Mouse (Mus musculus): ENCODE data around the gene Bcar1. TPM values are rescaled to one million over a fixed set of nuclear protein-coding genes. Genes with fewer than 3 reads are reported as not detected.

Bcar1 gene
- polyA plus RNA-seq, 2 experiments from 2014 or later: 0.21 to 0.38 TPM

GRCm38 (mm10) chr8:111713291-111713690 is 30.3 kb downstream of the Bcar1 start:
- ATAC-seq: no peak

GRCm38 (mm10) chr8:111712588-111712987 is 31.0 kb downstream of the Bcar1 start:
- peak; percentile 71 for ATAC-seq

GRCm38 (mm10) chr8:111712135-111712534 is 31.5 kb downstream of the Bcar1 start:
- ATAC-seq: no peak

GRCm38 (mm10) chr8:111710777-111711485 is 32.7 kb downstream of the Bcar1 start:
- no peak for ATAC-seq

- ATAC-seq: no peak
These were observed 34.4 kb downstream of the Bcar1 start for GRCm38 (mm10) chr8:111709223-111709622.

- no peak for ATAC-seq
These were observed 35.3 kb downstream of the Bcar1 start for GRCm38 (mm10) chr8:111708265-111708664.

GRCm38 (mm10) chr8:111705699-111706098 is 37.9 kb downstream of the Bcar1 start:
- ATAC-seq: no peak

- no peak for ATAC-seq
These were observed 38.4 kb downstream of the Bcar1 start for GRCm38 (mm10) chr8:111705222-111705621.

GRCm38 (mm10) chr8:111704585-111704984 is 39.0 kb downstream of the Bcar1 start:
- ATAC-seq: no peak

- ATAC-seq: no peak
These were observed 42.2 kb downstream of the Bcar1 start for GRCm38 (mm10) chr8:111701380-111701779.

- ATAC-seq: no peak
These were observed 42.9 kb downstream of the Bcar1 start for GRCm38 (mm10) chr8:111700740-111701139.

GRCm38 (mm10) chr8:111700201-111700600 is 43.4 kb downstream of the Bcar1 start:
- ATAC-seq: no peak

GRCm38 (mm10) chr8:111699035-111699434 is 44.6 kb downstream of the Bcar1 start:
- ATAC-seq: no peak

GRCm38 (mm10) chr8:111697655-111698054 is 46.0 kb downstream of the Bcar1 start:
- no peak for ATAC-seq

GRCm38 (mm10) chr8:111695441-111695840 is 48.2 kb downstream of the Bcar1 start:
- no peak for ATAC-seq

- ATAC-seq: no peak
These were observed 50.3 kb downstream of the Bcar1 start for GRCm38 (mm10) chr8:111693261-111693741.

- ATAC-seq: no peak
These were observed 52.6 kb downstream of the Bcar1 start, which contains the start of gene Ctrb1 for GRCm38 (mm10) chr8:111690960-111691445. Ctrb1 (minus strand) TSS chr8:111691010.

- ATAC-seq: no peak
These were observed 56.7 kb downstream of the Bcar1 start for GRCm38 (mm10) chr8:111686881-111687280.

- ATAC-seq: no peak
These were observed 61.1 kb downstream of the Bcar1 start for GRCm38 (mm10) chr8:111682521-111682920.

GRCm38 (mm10) chr8:111681153-111681552 is 62.5 kb downstream of the Bcar1 start:
- no peak for ATAC-seq

- no peak for ATAC-seq
These were observed 63.1 kb downstream of the Bcar1 start for GRCm38 (mm10) chr8:111680423-111681028.

- no peak for ATAC-seq
These were observed 64.8 kb downstream of the Bcar1 start for GRCm38 (mm10) chr8:111678848-111679247.

GRCm38 (mm10) chr8:111678111-111678510 is 65.5 kb downstream of the Bcar1 start:
- peak; percentile 78 for ATAC-seq

- no peak for ATAC-seq
These were observed 67.4 kb downstream of the Bcar1 start for GRCm38 (mm10) chr8:111676237-111676636.
